Mouse (Mus musculus): ENCODE results near the gene Samd7.
"Not testable (repeated sequence)": the region's sequence is repeated elsewhere in the genome, so short reads cannot be mapped to it uniquely, and the experiment has no call there.

Gene Samd7

DNA sequence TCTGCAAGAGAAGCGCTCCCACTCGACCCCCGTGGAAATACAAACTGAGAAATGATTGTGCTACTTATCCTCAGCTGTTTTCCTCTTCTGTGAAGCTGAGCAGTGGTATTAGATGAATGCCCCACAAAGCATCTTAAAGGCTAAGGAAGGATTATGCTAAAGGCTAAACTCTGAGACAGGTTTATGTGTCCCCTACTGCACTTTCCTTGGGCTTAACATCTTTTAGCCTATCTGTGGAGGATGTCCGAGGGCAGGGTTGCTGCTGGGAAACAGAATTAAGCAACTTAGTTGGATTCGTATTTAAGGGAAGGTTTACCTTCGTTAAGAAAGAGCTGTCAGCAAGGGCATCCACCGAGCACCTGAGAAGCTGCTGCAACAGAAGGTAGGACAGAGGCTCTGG lies at the start of gene Samd7:
Samd7 (plus strand) TSS at position 288 of the 400 bp plus-strand sequence.
- DNase-seq (ENCODE audit: extremely low read depth, low read depth, low spot score): no peak

DNA sequence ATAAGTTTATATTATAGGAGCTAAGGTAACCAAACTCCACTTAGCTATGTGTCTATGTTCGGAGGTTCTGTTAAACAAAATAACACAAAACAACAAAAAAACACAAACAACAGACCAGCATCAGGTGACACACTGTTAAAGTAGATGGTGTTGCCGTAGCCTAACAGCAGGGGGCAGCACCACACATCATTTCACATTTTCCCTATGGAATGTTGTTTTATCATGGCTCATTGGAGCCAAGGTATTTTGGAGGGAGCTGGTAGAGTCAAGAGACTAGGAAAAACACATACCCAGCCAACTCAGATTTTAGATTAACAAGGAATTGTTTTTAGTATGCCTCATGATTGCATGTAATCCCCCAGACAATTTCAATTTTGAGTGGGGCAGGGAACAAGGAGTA lies 49.7 kb upstream of the Samd7 start:
- DNase-seq (ENCODE audit: extremely low read depth, low read depth, low spot score): no peak

GRCm38 (mm10) chr3:30697891-30698290 lies 48.2 kb upstream of the Samd7 start:
- DNase-seq (ENCODE audit: extremely low read depth, low read depth, low spot score): no peak

DNA sequence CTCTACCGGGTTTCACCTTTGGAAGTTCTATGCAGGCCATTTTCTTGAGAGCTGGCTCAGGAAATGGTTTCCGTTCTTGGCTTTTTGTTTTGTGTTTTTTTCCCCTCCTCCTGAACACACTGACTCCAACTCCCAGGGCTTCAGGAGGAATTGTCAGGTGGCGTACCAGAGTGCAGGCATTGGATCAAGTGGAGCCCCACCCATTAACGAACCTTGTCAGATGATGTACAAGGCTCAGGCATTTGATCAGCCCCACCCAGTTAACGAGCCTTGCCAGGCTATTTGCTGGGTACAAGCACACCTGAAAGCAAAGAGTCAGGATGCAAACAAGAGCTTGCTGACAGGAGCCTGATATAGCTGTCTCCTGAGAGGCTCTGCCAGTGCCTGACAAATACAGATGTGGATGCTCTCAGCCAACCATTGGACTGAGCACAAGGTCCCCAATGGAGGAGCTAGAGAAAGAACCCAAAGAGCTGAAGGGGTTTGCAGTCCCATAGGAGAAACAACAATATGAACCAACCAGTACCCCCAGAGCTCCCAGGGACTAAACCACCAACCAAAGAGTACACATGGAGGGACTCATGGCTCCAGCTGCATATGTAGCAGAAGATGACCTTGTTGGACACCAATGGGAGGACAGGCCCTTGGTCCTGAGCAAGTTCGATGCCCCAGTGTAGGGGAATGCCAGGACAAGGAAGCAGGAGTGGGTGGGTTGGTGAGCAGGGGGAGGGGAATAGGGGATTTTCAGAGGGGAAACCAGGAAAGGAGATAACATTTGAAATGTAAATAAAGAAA lies 46.2 kb upstream of the Samd7 start, which contains the start of gene Lrrc31:
Lrrc31 (minus strand) TSS at position 133 of the 795 bp plus-strand sequence.
- not testable (repeated sequence) for DNase-seq (ENCODE audit: extremely low read depth, low read depth, low spot score)

DNA sequence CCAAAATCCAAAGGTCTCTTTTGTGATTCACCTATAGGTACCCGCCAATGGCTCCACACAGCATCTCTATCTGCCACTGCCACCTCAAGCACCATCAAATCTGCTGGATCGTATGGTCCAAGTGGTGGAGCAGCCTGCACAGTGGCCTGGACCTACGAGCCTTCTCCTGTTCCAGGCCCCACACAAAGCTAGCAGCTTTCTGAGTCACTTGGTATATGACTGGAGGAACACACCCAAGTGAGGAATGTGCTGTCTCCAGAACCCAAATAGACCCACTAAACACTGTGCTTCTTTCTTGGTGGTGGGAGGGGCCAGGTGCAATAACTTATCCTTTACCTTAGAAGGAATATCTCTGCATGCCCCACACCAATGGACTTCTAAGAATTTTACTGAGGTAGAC lies 40.1 kb upstream of the Samd7 start:
- no peak for DNase-seq (ENCODE audit: extremely low read depth, low read depth, low spot score)

DNA sequence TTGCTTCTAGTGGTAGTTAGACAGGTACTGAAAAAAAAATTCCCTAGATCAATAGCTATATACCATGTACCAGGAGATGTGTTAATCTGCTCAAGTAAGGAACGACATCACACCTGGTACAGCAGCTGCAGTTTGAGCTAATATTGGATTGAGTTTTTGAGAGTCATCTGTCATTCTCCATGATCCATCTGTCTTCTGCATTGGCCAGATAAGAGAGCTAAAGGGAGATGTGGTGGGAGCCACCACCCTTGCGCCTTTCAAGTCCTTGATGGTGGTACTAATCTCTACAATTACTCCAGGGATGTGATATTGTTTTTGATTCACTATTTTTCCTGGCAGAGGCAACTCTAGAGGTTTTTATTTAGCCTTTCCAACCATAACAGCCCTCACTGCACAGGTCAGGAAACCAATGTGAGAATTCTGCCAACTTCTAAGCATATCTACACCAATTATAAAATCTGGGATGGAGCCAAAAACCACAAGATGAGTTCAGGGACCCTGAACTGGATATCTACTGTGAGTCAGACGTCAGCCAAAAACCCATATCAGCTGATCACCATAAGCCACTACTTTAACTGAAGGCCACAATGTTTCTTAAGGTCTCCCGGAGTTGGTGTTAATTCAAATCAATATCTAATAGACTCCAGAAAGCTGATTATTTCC lies 39.3 kb upstream of the Samd7 start:
- no peak for DNase-seq (ENCODE audit: extremely low read depth, low read depth, low spot score)

GRCm38 (mm10) chr3:30710191-30710590 lies 35.9 kb upstream of the Samd7 start:
- no peak for DNase-seq (ENCODE audit: extremely low read depth, low read depth, low spot score)

DNA sequence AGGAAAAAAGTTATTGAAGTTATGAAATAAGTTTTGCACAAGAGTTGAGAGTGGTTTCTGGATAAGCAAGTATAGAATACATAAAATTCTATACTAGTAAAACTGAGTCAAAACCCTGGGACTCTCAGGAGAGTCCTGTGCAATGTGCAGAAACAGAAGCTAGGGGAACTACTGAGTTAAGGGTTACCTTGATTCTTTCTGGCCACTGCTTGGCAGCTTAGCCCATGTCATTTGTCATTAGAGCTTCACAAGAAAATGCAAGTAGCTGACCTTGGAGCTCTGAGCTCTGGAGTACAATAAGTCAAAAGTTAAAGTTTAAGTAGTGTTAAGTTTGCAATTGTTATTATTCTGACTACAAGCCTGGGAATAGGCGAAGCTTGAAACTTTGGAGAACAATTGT lies 32.8 kb upstream of the Samd7 start:
- DNase-seq (ENCODE audit: extremely low read depth, low read depth, low spot score): no peak

DNA sequence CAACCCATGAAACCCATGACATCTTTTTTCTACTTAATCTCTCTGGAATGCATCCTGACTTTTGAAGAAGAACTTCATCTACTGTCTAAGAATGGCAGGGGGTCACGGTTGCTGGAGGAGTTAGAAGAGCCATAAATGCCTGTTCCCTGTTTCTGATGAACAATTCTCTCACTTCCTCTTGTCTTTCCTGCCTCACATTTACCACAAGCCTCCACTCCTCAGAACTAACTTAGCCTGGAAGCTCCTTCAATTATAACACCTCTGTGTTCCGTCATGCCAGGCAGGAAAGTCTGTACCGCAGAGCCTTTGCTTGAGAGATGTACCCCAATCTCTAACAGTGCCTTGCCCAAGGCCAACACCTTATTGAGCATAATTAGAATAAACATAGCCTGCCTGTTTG lies 27.4 kb upstream of the Samd7 start:
- DNase-seq (ENCODE audit: extremely low read depth, low read depth, low spot score): no peak

GRCm38 (mm10) chr3:30722036-30722435 lies 24.1 kb upstream of the Samd7 start:
- no peak for DNase-seq (ENCODE audit: extremely low read depth, low read depth, low spot score)

- DNase-seq (ENCODE audit: extremely low read depth, low read depth, low spot score): no peak
Measured at GRCm38 (mm10) chr3:30722461-30722860, 23.6 kb upstream of the Samd7 start.

DNA sequence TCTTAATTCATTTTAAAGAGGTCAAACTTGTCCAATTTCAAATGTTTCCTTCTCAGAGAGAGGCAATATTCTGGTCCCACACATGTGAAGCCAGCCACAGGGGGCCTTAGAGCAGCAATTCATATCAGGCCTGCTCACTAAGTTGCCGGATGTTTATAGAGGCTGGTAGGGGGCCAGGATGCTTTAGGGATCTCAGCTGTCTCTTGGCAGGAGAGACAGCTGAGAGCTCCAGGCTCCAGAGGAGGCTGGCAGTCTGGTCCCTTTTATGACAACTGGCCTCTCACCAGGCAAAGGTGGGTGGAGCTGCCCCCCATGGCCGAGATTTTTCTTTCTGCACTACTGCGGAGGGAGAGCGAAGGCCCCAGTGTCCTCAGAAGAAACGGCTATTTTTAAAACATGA lies 22.9 kb upstream of the Samd7 start:
- no peak for DNase-seq (ENCODE audit: extremely low read depth, low read depth, low spot score)

DNA sequence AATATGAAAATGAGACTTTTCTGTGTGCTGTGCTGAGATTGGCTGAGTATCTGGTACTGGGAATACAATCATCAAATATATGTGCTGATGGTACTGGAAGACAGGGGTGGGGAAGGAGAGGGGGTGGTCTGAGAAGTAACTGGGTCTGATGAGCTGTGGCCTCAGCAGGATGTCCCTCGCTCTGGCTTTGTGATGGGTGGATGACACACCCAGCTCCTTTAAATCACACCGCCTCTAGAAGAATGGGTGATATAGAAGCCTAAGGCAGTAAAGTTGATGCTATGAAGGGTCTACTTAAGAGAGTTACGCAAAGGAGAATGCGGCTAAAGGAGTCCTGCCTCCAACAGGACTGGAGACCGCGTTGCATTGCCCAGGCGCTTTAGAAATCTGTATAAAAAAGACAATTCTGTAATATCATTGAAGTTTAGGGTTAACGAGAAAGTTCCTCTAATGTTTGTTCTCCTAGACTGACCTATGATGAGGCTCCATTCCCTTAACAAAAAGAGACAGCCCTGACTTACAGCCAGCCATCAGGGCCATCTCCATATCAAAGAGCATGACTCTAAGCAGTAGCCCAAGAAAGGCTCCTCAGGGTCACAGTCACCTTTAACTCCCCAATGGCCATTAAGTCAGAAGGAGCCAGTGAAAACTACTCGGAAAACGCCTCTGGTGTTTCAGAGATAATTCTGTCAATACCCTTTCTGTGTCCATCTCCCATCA lies 21.8 kb upstream of the Samd7 start:
- no peak for DNase-seq (ENCODE audit: extremely low read depth, low read depth, low spot score)

- DNase-seq (ENCODE audit: extremely low read depth, low read depth, low spot score): no peak
Measured at GRCm38 (mm10) chr3:30724848-30725465, 21.1 kb upstream of the Samd7 start.

GRCm38 (mm10) chr3:30725514-30725913 lies 20.6 kb upstream of the Samd7 start:
- DNase-seq (ENCODE audit: extremely low read depth, low read depth, low spot score): no peak

DNA sequence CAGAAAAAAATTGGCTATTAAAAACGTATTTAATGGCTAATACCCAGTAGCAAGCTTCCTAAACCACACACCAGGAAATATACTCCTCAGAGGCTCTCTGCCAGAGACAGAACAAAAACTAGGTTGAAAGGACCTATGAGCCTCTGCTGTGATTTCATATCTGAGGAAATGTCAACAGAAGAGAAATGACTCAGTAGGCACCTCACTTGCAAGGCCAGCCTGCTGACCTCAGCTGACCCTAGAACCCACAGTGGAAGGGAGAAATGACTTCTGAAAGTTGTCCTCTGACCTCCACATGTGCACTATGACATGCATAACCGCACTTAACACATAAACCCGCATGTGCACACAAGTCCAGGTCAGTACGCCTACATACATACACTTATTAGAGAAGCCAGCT lies 18.9 kb upstream of the Samd7 start:
- DNase-seq (ENCODE audit: extremely low read depth, low read depth, low spot score): no peak

GRCm38 (mm10) chr3:30729046-30729445 lies 17.0 kb upstream of the Samd7 start:
- no peak for DNase-seq (ENCODE audit: extremely low read depth, low read depth, low spot score)

GRCm38 (mm10) chr3:30736809-30737208 lies 9.3 kb upstream of the Samd7 start:
- no peak for DNase-seq (ENCODE audit: extremely low read depth, low read depth, low spot score)

DNA sequence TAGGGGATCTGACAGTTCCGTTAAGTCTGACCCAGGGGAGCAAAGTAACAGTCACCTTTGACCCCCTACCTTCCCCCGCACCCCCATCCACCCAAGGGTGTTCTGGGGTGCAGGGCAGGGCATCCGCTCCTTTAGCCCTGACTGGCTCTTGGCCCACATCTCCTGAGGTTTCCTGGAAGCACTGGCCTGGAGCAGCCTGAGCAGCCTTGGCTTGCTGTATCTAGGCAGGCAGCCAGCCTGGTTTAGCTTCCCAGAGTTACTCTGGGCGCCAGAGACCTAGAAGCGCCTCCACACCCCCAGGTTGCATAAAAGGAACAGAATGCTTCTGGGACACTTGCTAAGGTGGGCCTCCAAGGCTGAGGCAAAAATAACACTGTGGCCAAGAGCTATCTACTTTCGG lies 4.8 kb upstream of the Samd7 start:
- DNase-seq (ENCODE audit: extremely low read depth, low read depth, low spot score): no peak

GRCm38 (mm10) chr3:30742891-30743290 lies 3.2 kb upstream of the Samd7 start:
- no peak for DNase-seq (ENCODE audit: extremely low read depth, low read depth, low spot score)

GRCm38 (mm10) chr3:30748316-30748715 lies 2.2 kb downstream of the Samd7 start:
- DNase-seq (ENCODE audit: extremely low read depth, low read depth, low spot score): no peak

All from fat pad, adult 2 months (tissue).